Mouse (Mus musculus) hindbrain, embryonic 14.5 days (tissue): ENCODE measurements around the gene Ttc7. TPM values are rescaled to one million over a fixed set of nuclear protein-coding genes. Genes with fewer than 3 reads are reported as not detected.

Source experiments
- ATAC-seq: fragments of 200-750 bp; cut with Nextera tagmentation; 2 replicates; pipeline ENCODE4 v1.8.0; 2017; ENCODE audit warnings: moderate number of reproducible peaks, mild to moderate bottlenecking, moderate TSS enrichment, moderate library complexity; ENCODE audit not compliant: low FRiP score
- DNase-seq: peaks from one replicate; pipeline ENCODE4 v3.0.0-alpha.2; 2015; ENCODE audit warnings: low spot score
- H3K27ac ChIP-seq: fragments of 300-500 bp; sonication (generic); 2 replicates; pipeline ENCODE4 v1.5.1; 2014; ENCODE audit warnings: mild to moderate bottlenecking, moderate library complexity
- H3K27me3 ChIP-seq: fragments of 300-500 bp; sonication (generic); 2 replicates; pipeline ENCODE4 v1.6.1; 2014; ENCODE audit warnings: mild to moderate bottlenecking, low read length, mixed read lengths; ENCODE audit not compliant: control insufficient read depth, insufficient read depth
- H3K36me3 ChIP-seq: fragments of 300-500 bp; sonication (generic); replicated peaks from 2 replicates; pipeline ENCODE4 v1.6.1; 2014; ENCODE audit not compliant: control insufficient read depth, insufficient read depth
- H3K4me1 ChIP-seq: fragments of 300-500 bp; sonication (generic); replicated peaks from 2 replicates; pipeline ENCODE4 v1.6.1; 2014; ENCODE audit warnings: antibody characterized with exemption, low read length, mixed read lengths; ENCODE audit not compliant: control insufficient read depth, insufficient read depth
- H3K4me2 ChIP-seq: fragments of 300-500 bp; sonication (generic); replicated peaks from 2 replicates; pipeline ENCODE4 v1.6.1; 2014; ENCODE audit warnings: mild to moderate bottlenecking, moderate library complexity
- H3K4me3 ChIP-seq: fragments of 300-500 bp; sonication (generic); replicated peaks from 2 replicates; pipeline ENCODE4 v1.5.1; 2014; ENCODE audit warnings: mild to moderate bottlenecking, low read length
- H3K9ac ChIP-seq: fragments of 300-500 bp; sonication (generic); 2 replicates; pipeline ENCODE4 v1.6.1; 2014
- H3K9me3 ChIP-seq: fragments of 300-500 bp; sonication (generic); 2 replicates; pipeline ENCODE4 v1.6.1; 2016; ENCODE audit warnings: low read length; ENCODE audit not compliant: control insufficient read depth
- WGBS: fragments of 180-500 bp; shearing (Covaris S2); extraction: QIAGEN DNeasy Blood & Tissue Kit; methylation state at CpG from one replicate; pipeline ENCODE4 v1.1.7; 2014; 5-methylcytosine and 5-hydroxymethylcytosine counted together
- polyA plus RNA-seq: library from polyadenylated mRNA; unstranded; fragments of >200 nt; fragmentation: Nextera tagmentation; extraction: Ambion mirVana; gene quantifications from 2 replicates; pipeline ENCODE4 v1.2.1, GENCODE M21; 2014

The Ttc7 gene
- polyA plus RNA-seq, 1 experiment from 2014 or later, result 6.3 TPM

DNA sequence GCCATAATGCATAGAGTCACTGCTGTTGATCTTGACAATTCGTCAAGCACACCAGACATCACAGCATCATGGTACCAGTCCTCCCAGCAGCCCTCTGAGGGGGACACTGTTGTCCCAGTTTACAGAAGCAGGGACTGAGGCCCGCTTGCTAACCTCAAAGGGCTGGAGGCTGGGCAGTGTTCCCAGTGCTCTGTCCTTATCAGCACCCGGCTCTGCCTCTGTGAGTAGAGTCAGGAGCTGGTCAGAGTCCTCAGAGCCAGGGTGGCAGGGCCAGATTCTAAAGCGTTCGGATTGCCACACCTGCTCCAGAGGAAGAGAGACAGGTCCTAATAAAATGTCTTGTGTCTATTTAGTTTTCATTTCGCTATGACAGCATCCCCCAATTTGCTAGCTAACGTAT is 55.0 kb downstream of the Ttc7 start:
- H3K4me3 ChIP-seq, result no peak overlapping the region
- H3K4me1 ChIP-seq, result peaks cover 7% of the 10 kb centered on the region
- no peak overlapping the region for H3K27ac ChIP-seq
- no peak for DNase-seq
- H3K27me3 ChIP-seq, result no peaks in the 10 kb centered on the region
- 85% methylated on average over 7 of the region's 7 CpGs for WGBS
- no peak for ATAC-seq
- no peak overlapping the region for H3K9ac ChIP-seq
- no peaks in the 10 kb centered on the region for H3K9me3 ChIP-seq
- H3K36me3 ChIP-seq, result no peaks in the 10 kb centered on the region
- no peak overlapping the region for H3K4me2 ChIP-seq

- no peak for ATAC-seq
- H3K4me3 ChIP-seq, result no peak overlapping the region
- H3K27me3 ChIP-seq, result no peaks in the 10 kb centered on the region
- WGBS, result 68% methylated on average over 1 of the region's 1 CpGs
- no peaks in the 10 kb centered on the region for H3K4me1 ChIP-seq
- no peak overlapping the region for H3K4me2 ChIP-seq
- H3K36me3 ChIP-seq, result no peaks in the 10 kb centered on the region
- no peaks in the 10 kb centered on the region for H3K9me3 ChIP-seq
- DNase-seq, result no peak
- no peak overlapping the region for H3K27ac ChIP-seq
- H3K9ac ChIP-seq, result no peak overlapping the region
These were observed 56.4 kb downstream of the Ttc7 start for GRCm38 (mm10) chr17:87339122-87339521.

DNA sequence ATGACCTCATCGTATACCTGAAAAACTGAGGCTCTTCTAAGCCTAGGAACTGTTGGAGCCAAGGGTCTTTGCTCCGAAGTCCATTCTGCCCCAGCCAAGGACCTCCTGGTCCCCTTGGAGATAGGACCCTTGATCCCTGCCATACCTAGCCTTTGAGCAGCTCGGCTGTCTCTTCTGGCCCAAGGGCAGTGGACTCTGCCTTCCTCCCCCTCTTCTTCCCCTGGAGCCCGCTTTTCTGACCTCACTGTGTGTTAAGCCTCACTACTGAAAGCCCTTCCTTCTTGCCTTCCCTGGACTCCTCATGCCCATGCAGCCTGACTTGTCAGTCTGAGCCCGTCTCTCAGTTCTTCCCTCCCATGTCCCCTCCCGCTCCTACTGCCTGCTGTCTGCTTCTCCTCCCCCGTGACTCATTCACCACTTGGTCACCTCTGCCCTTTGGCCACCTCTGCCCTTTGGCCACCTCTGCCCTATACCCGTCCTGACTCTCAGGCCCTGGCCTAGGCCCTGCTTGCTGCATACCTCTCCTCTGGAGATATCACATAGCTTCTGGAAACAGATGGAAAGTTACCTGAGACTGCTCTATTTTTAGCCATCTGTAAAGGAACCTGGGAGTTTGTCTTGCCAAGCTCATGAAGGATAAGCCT is 60.5 kb downstream of the Ttc7 start:
- 67% methylated on average over 8 of the region's 8 CpGs for WGBS
- ATAC-seq, result no peak
- Histone ChIP-seq H3K4me1 (no peaks in the 10 kb centered on the region), H3K36me3 (no peaks in the 10 kb centered on the region), H3K4me2 (no peak overlapping the region), H3K9me3 (no peaks in the 10 kb centered on the region), H3K27ac (no peak overlapping the region), H3K9ac (no peak overlapping the region), H3K27me3 (no peaks in the 10 kb centered on the region), H3K4me3 (no peak overlapping the region)
- no peak for DNase-seq

DNA sequence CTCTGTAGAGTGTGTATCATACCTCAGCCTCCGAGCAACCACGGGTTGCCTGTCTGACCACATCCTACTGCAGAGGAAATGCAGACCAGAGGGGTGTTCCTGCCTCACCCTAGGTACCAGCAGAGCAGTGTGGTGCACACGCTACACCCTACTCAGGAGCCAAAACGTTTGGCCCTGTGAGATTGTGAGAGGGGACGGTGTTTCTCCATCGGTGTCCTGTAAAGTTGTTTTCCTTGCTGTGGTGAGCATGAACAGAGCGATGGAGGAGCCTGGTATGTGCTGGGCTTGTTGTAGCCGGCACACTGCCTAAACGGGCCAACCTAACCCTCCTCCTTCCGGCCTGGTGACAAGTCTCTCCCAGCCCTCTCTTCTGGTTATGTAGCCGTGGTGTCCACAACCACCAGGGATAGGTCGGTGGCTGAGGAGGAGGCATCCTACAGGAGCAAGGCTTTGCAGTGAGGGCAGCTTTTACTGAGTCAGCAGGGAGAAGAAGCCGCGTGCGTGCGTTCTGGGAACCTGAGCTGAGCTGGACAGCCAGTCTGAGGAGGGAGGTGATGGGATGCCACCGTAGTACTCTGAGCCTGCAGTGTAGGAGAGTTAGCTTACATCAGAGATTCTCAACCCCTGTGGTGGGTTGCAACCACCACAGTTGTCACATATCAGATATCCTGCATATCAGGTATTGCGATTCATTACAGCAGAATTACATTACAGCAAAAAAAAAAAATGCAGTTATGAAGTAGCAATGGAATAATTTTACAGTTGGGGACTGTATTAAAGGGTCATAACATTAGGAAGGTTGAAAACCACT is 62.0 kb downstream of the Ttc7 start:
- no peak for DNase-seq
- H3K27me3 ChIP-seq, result no peaks in the 10 kb centered on the region
- H3K4me1 ChIP-seq, result no peaks in the 10 kb centered on the region
- no peak overlapping the region for H3K4me3 ChIP-seq
- H3K4me2 ChIP-seq, result no peak overlapping the region
- no peaks in the 10 kb centered on the region for H3K9me3 ChIP-seq
- no peak overlapping the region for H3K9ac ChIP-seq
- H3K36me3 ChIP-seq, result no peaks in the 10 kb centered on the region
- 70% methylated on average over 18 of the region's 18 CpGs for WGBS
- no peak for ATAC-seq
- no peak overlapping the region for H3K27ac ChIP-seq

DNA sequence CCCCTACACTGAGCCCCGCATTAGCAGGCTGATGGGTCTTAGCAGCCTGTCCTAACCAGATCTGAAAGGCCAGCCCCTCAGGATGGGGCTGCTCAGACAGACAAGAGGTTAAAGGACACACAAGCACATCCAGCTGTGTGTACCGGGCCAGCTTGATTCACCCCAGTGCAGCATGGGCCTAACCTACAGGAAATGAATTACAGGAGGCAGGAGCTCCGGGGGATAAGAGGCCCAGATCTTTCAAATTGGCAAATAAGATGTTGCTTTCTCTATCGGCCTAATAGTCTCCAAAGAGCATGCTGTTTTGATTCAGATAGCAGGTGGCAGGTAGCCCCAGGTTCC is 62.5 kb downstream of the Ttc7 start:
- no peak for ATAC-seq
- no peaks in the 10 kb centered on the region for H3K27me3 ChIP-seq
- H3K27ac ChIP-seq, result no peak overlapping the region
- H3K9me3 ChIP-seq, result no peaks in the 10 kb centered on the region
- no peak for DNase-seq
- no peak overlapping the region for H3K4me2 ChIP-seq
- H3K4me3 ChIP-seq, result no peak overlapping the region
- no peaks in the 10 kb centered on the region for H3K36me3 ChIP-seq
- 50% methylated on average over 4 of the region's 4 CpGs for WGBS
- 0 out of 2 replicates have a peak, but pooled peaks cover under 1% of the 10 kb centered on the region for H3K4me1 ChIP-seq
- no peak overlapping the region for H3K9ac ChIP-seq

- Histone ChIP-seq H3K27me3 (no peaks in the 10 kb centered on the region), H3K36me3 (no peaks in the 10 kb centered on the region), H3K9ac (no peak overlapping the region), H3K4me2 (no peak overlapping the region), H3K4me3 (no peak overlapping the region), H3K4me1 (peaks cover 27% of the 10 kb centered on the region), H3K9me3 (no peaks in the 10 kb centered on the region), H3K27ac (no peak overlapping the region)
- ATAC-seq (no peak), DNase-seq (no peak)
- WGBS, result 50% methylated on average over 9 of the region's 9 CpGs
These were observed 65.7 kb downstream of the Ttc7 start for GRCm38 (mm10) chr17:87348353-87348752.

DNA sequence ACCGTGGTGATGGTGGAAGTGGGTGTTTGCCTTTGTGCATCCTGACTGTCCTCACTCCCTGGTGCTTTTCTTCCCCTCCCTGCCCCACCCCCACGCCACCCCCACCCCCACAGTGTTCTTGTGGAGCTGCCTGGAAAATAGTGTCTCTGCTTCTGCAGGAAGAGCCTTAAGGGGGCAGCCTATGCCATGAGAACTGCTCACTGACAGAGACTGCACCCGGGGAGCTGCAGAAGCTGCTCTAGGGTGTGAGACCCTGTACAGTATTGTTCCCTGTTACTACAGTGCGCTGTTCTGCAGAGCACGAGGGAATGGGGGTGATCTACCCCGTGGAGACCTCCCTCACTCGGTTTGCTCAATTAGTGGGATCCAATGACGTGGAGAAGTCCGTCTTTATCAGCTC is 66.4 kb downstream of the Ttc7 start:
- H3K27ac ChIP-seq, result no peak overlapping the region
- no peak overlapping the region for H3K4me3 ChIP-seq
- no peak for DNase-seq
- WGBS, result 29% methylated on average over 9 of the region's 9 CpGs
- ATAC-seq, result no peak
- H3K4me2 ChIP-seq, result no peak overlapping the region
- H3K4me1 ChIP-seq, result peaks cover 27% of the 10 kb centered on the region
- no peaks in the 10 kb centered on the region for H3K27me3 ChIP-seq
- no peaks in the 10 kb centered on the region for H3K36me3 ChIP-seq
- H3K9ac ChIP-seq, result no peak overlapping the region
- H3K9me3 ChIP-seq, result no peaks in the 10 kb centered on the region

- H3K9me3 ChIP-seq, result no peaks in the 10 kb centered on the region
- no peak overlapping the region for H3K9ac ChIP-seq
- 57% methylated on average over 9 of the region's 9 CpGs for WGBS
- no peak overlapping the region for H3K4me3 ChIP-seq
- no peaks in the 10 kb centered on the region for H3K36me3 ChIP-seq
- no peaks in the 10 kb centered on the region for H3K27me3 ChIP-seq
- no peak overlapping the region for H3K27ac ChIP-seq
- DNase-seq (no peak), ATAC-seq (no peak)
- peaks cover 27% of the 10 kb centered on the region for H3K4me1 ChIP-seq
- no peak overlapping the region for H3K4me2 ChIP-seq
These were observed 66.9 kb downstream of the Ttc7 start for GRCm38 (mm10) chr17:87349575-87349974.

DNA sequence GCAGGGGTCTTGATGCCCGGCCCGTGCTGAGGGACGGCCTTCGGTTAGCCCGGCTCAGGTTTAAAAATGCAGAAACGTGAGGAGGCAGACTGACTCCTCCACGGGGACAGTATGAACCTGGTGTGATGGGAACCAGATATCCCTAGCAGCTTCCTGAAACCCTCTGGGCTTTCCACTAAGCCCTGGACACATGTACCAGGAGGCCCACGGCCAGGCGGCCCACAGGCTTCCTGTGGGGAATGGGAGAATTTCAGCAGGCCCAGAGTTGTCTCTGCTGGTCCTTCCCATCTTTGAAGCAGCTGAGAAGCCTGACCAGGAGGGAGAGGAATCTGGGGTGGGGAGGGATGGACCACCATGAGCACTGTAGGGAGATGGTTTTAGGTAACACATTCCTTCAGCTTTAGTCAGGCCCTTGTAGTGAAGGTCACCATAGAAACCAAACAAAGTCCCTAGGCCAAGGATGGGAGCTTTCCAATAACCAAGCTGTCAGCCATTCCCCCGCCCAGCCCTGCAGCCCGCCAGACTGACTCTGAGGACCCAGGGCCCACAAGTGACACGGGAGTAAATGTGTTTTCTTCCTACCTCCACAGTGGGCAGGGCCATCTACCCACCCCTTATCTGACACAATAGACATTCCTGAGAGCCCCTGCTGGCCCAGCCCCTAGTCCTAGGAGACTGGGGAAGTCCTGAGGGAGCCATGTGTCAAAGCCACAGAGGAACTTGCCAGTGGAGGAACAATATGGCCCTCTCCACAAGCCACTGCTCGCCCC is 68.0 kb downstream of the Ttc7 start:
- no peaks in the 10 kb centered on the region for H3K9me3 ChIP-seq
- no peak for DNase-seq
- H3K36me3 ChIP-seq, result no peaks in the 10 kb centered on the region
- peaks cover 27% of the 10 kb centered on the region for H3K4me1 ChIP-seq
- 63% methylated on average over 13 of the region's 13 CpGs for WGBS
- peak overlapping the region; percentile 33 for H3K27ac ChIP-seq
- no peaks in the 10 kb centered on the region for H3K27me3 ChIP-seq
- no peak overlapping the region for H3K9ac ChIP-seq
- no peak overlapping the region for H3K4me2 ChIP-seq
- ATAC-seq, result no peak
- H3K4me3 ChIP-seq, result no peak overlapping the region
